Mouse (Mus musculus) liver, postnatal 0 days (tissue): ENCODE measurements around the gene Hacl1. TPM values are rescaled to one million over a fixed set of nuclear protein-coding genes. Genes with fewer than 3 reads are reported as not detected.

ENCODE experiments used
- ATAC-seq: fragments of 200-750 bp; cut with Nextera tagmentation; 2 replicates; pipeline ENCODE4 v1.8.0; 2017; ENCODE audit warnings: mild to moderate bottlenecking, moderate library complexity
- DNase-seq: peaks from one replicate; pipeline ENCODE4 v3.0.0-alpha.2; 2016
- H3K27ac ChIP-seq: fragments of 300-500 bp; sonication (generic); 2 replicates; pipeline ENCODE4 v1.5.1; 2014; ENCODE audit warnings: antibody characterized with exemption, moderate library complexity, mild to moderate bottlenecking, low read depth
- H3K27me3 ChIP-seq: fragments of 300-500 bp; sonication (generic); 2 replicates; pipeline ENCODE4 v1.6.1; 2014; ENCODE audit warnings: low read length, control low read depth, mixed read lengths; ENCODE audit not compliant: insufficient read depth
- H3K36me3 ChIP-seq: fragments of 300-500 bp; sonication (generic); replicated peaks from 2 replicates; pipeline ENCODE4 v1.6.1; 2014; ENCODE audit warnings: mild to moderate bottlenecking, control low read depth, low read length, moderate library complexity, mixed read lengths; ENCODE audit not compliant: insufficient read depth
- H3K4me1 ChIP-seq: fragments of 300-500 bp; sonication (generic); 2 replicates; pipeline ENCODE4 v1.6.1; 2014; ENCODE audit warnings: antibody characterized with exemption, mild to moderate bottlenecking, control low read depth; ENCODE audit not compliant: insufficient read depth
- H3K4me2 ChIP-seq: fragments of 300-500 bp; sonication (generic); 2 replicates; pipeline ENCODE4 v1.6.1; 2014; ENCODE audit warnings: low read depth, mild to moderate bottlenecking, low read length, moderate library complexity, mixed read lengths
- H3K4me3 ChIP-seq: fragments of 300-500 bp; sonication (generic); 2 replicates; pipeline ENCODE4 v1.5.1; 2014; ENCODE audit warnings: low read depth, low read length
- H3K9ac ChIP-seq: fragments of 300-500 bp; sonication (generic); replicated peaks from 2 replicates; pipeline ENCODE4 v1.6.1; 2014; ENCODE audit warnings: mild to moderate bottlenecking, moderate library complexity
- H3K9me3 ChIP-seq: fragments of 300-500 bp; sonication (generic); 2 replicates; pipeline ENCODE4 v1.6.1; 2016; ENCODE audit warnings: mild to moderate bottlenecking, control low read depth, low read length, mixed read lengths
- CTCF ChIP-seq: sonication (generic); IDR thresholded peaks from 2 replicates; pipeline ENCODE4 v1.5.1; 2016; ENCODE audit warnings: antibody characterized with exemption, low read depth
- EP300 ChIP-seq: IDR thresholded peaks from 2 replicates; pipeline ENCODE4 v1.6.1; 2016; ENCODE audit warnings: antibody characterized with exemption, low read depth, mild to moderate bottlenecking
- WGBS: fragments of 180-500 bp; shearing (Covaris S2); extraction: QIAGEN DNeasy Blood & Tissue Kit; methylation state at CpG from one replicate; pipeline ENCODE4 v1.1.7; 2014; ENCODE audit not compliant: insufficient replicate concordance; 5-methylcytosine and 5-hydroxymethylcytosine counted together
- polyA plus RNA-seq: library from polyadenylated mRNA; unstranded; fragments of >200 nt; fragmentation: Nextera tagmentation; extraction: Ambion mirVana; gene quantifications from 2 replicates; pipeline ENCODE4 v1.2.1, GENCODE M21; 2015

Hacl1 gene
- polyA plus RNA-seq, 1 experiment from 2014 or later: 310 TPM

- no peak for ATAC-seq
- H3K27ac ChIP-seq: 0 out of 2 replicates have a peak overlapping the region, but pooled peaks have one; percentile 76
Observed at GRCm38 (mm10) chr14:31663376-31664099, 22.5 kb upstream of the Hacl1 start.

GRCm38 (mm10) chr14:31662555-31663211 is 21.6 kb upstream of the Hacl1 start:
- Histone ChIP-seq H3K36me3 (peaks cover 8% of the 10 kb centered on the region), H3K27me3 (no peaks in the 10 kb centered on the region), H3K9ac (no peak overlapping the region), H3K4me1 (peaks cover 44% of the 10 kb centered on the region), H3K9me3 (no peaks in the 10 kb centered on the region), H3K4me3 (no peak overlapping the region), H3K27ac (peak overlapping the region; percentile 76), H3K4me2 (peak overlapping the region; percentile 77; the same call in 1 of the 2 replicates)
- TF ChIP-seq CTCF (no peak), EP300 (0 out of 2 replicates have a peak, but pooled peaks have one; percentile 11)
- 35% methylated on average over 9 of the region's 9 CpGs for WGBS
- ATAC-seq (peak; percentile 7), DNase-seq (peak; percentile 38)

More at GRCm38 (mm10) chr14:31663376-31664099, 22.5 kb upstream of the Hacl1 start:
- Histone ChIP-seq H3K27me3 (no peaks in the 10 kb centered on the region), H3K9me3 (no peaks in the 10 kb centered on the region), H3K4me3 (no peak overlapping the region), H3K4me2 (no peak overlapping the region), H3K36me3 (peaks cover 8% of the 10 kb centered on the region), H3K4me1 (peaks cover 49% of the 10 kb centered on the region), H3K9ac (no peak overlapping the region)
- TF ChIP-seq EP300 (no peak), CTCF (no peak)
- no peak for DNase-seq
- 82% methylated on average over 13 of the region's 13 CpGs for WGBS

GRCm38 (mm10) chr14:31661671-31662554 is 20.8 kb upstream of the Hacl1 start:
- DNase-seq (peak; percentile 70), ATAC-seq (peak; percentile 83)
- peaks cover 5% of the 10 kb centered on the region for H3K36me3 ChIP-seq
- peak overlapping the region; percentile 76 for H3K27ac ChIP-seq
- peak overlapping the region; percentile 57 for H3K9ac ChIP-seq
- peak overlapping the region; percentile 43 for H3K4me3 ChIP-seq
- H3K9me3 ChIP-seq: no peaks in the 10 kb centered on the region
- H3K4me1 ChIP-seq: peaks cover 49% of the 10 kb centered on the region
- TF ChIP-seq EP300: no peak
- peak; percentile 32 for TF ChIP-seq CTCF
- H3K4me2 ChIP-seq: peak overlapping the region; percentile 77
- no peaks in the 10 kb centered on the region for H3K27me3 ChIP-seq
- 12% methylated on average over 44 of the region's 44 CpGs for WGBS

- no peak for TF ChIP-seq EP300
- no peak for TF ChIP-seq CTCF
- H3K9ac ChIP-seq: peak overlapping the region; percentile 3; the same call in 1 of the 2 replicates
- H3K4me3 ChIP-seq: no peak overlapping the region
- no peaks in the 10 kb centered on the region for H3K9me3 ChIP-seq
- H3K27me3 ChIP-seq: no peaks in the 10 kb centered on the region
- no peak for DNase-seq
- no peak for ATAC-seq
- H3K4me1 ChIP-seq: peaks cover 49% of the 10 kb centered on the region
- H3K27ac ChIP-seq: no peak overlapping the region
- H3K36me3 ChIP-seq: no peaks in the 10 kb centered on the region; the same call in 1 of the 2 replicates
- WGBS: 72% methylated on average over 7 of the region's 7 CpGs
- no peak overlapping the region for H3K4me2 ChIP-seq
Observed at GRCm38 (mm10) chr14:31660312-31661093, 19.4 kb upstream of the Hacl1 start.

- no peak for TF ChIP-seq CTCF
- TF ChIP-seq EP300: no peak
- H3K36me3 ChIP-seq: no peaks in the 10 kb centered on the region; the same call in 1 of the 2 replicates
- no peak overlapping the region for H3K4me2 ChIP-seq
- WGBS: 54% methylated on average over 10 of the region's 10 CpGs
- H3K4me1 ChIP-seq: peaks cover 42% of the 10 kb centered on the region
- H3K9ac ChIP-seq: no peak overlapping the region
- no peak overlapping the region for H3K4me3 ChIP-seq
- ATAC-seq (no peak), DNase-seq (no peak)
- H3K27ac ChIP-seq: no peak overlapping the region
- no peaks in the 10 kb centered on the region for H3K9me3 ChIP-seq
- no peaks in the 10 kb centered on the region for H3K27me3 ChIP-seq
Observed at GRCm38 (mm10) chr14:31659501-31660181, 18.6 kb upstream of the Hacl1 start.
